Mouse (Mus musculus) stomach, embryonic 16.5 days (tissue): ENCODE measurements around the gene Ints7. TPM values are rescaled to one million over a fixed set of nuclear protein-coding genes. Genes with fewer than 3 reads are reported as not detected.

Experiments
- ATAC-seq: fragments of 200-750 bp; cut with Nextera tagmentation; 2 replicates; pipeline ENCODE4 v1.8.0; 2017; ENCODE audit warnings: moderate number of reproducible peaks, moderate TSS enrichment; ENCODE audit not compliant: insufficient read depth, low FRiP score
- H3K27ac ChIP-seq: fragments of 300-500 bp; sonication (generic); 2 replicates; pipeline ENCODE4 v1.5.1; 2014; ENCODE audit warnings: low read length
- H3K27me3 ChIP-seq: fragments of 300-500 bp; sonication (generic); 2 replicates; pipeline ENCODE4 v1.6.1; 2014; ENCODE audit warnings: low read length, control low read depth, mixed read lengths; ENCODE audit not compliant: control insufficient read depth, insufficient read depth
- H3K36me3 ChIP-seq: fragments of 300-500 bp; sonication (generic); 2 replicates; pipeline ENCODE4 v1.6.1; 2014; ENCODE audit warnings: low read length; ENCODE audit not compliant: control insufficient read depth, insufficient read depth
- H3K4me1 ChIP-seq: fragments of 300-500 bp; sonication (generic); 2 replicates; pipeline ENCODE4 v1.6.1; 2014; ENCODE audit warnings: low read length, control low read depth, mixed read lengths; ENCODE audit not compliant: control insufficient read depth, insufficient read depth
- H3K4me2 ChIP-seq: fragments of 300-500 bp; sonication (generic); 2 replicates; pipeline ENCODE4 v1.6.1; 2014; ENCODE audit warnings: low read depth, low read length, mixed read lengths
- H3K4me3 ChIP-seq: fragments of 300-500 bp; sonication (generic); replicated peaks from 2 replicates; pipeline ENCODE4 v1.5.1; 2014; ENCODE audit warnings: mild to moderate bottlenecking, low read length
- H3K9ac ChIP-seq: fragments of 300-500 bp; sonication (generic); 2 replicates; pipeline ENCODE4 v1.6.1; 2014; ENCODE audit warnings: low read length
- H3K9me3 ChIP-seq: fragments of 300-500 bp; sonication (generic); replicated peaks from 2 replicates; pipeline ENCODE4 v1.6.1; 2016; ENCODE audit warnings: low read length, control low read depth; ENCODE audit not compliant: control insufficient read depth
- WGBS: fragments of 180-500 bp; shearing (Covaris S2); extraction: QIAGEN DNeasy Blood & Tissue Kit; methylation state at CpG from one replicate; pipeline ENCODE4 v1.1.7; 2014; 5-methylcytosine and 5-hydroxymethylcytosine counted together
- polyA plus RNA-seq: library from polyadenylated mRNA; unstranded; fragments of >200 nt; fragmentation: Nextera tagmentation; extraction: Ambion mirVana; gene quantifications from 2 replicates; pipeline ENCODE4 v1.2.1, GENCODE M21; 2015

Ints7 gene
- polyA plus RNA-seq, 1 experiment from 2014 or later: 46.1 TPM

GRCm38 (mm10) chr1:191659441-191659840 is 84.0 kb downstream of the Ints7 start:
- H3K36me3 ChIP-seq: no peaks in the 10 kb centered on the region
- H3K9me3 ChIP-seq: no peaks in the 10 kb centered on the region
- 71% methylated on average over 3 of the region's 3 CpGs for WGBS
- no peak overlapping the region for H3K9ac ChIP-seq
- H3K4me3 ChIP-seq: no peak overlapping the region
- ATAC-seq: no peak
- H3K27ac ChIP-seq: no peak overlapping the region
- no peak overlapping the region for H3K4me2 ChIP-seq
- H3K4me1 ChIP-seq: peaks cover 24% of the 10 kb centered on the region
- no peaks in the 10 kb centered on the region for H3K27me3 ChIP-seq

GRCm38 (mm10) chr1:191661019-191661796 is 85.8 kb downstream of the Ints7 start:
- Histone ChIP-seq H3K4me1 (peaks cover 24% of the 10 kb centered on the region), H3K9me3 (no peaks in the 10 kb centered on the region), H3K27me3 (no peaks in the 10 kb centered on the region), H3K27ac (no peak overlapping the region), H3K4me2 (no peak overlapping the region), H3K9ac (no peak overlapping the region), H3K4me3 (no peak overlapping the region), H3K36me3 (no peaks in the 10 kb centered on the region)
- no peak for ATAC-seq
- WGBS: 50% methylated on average over 8 of the region's 8 CpGs

GRCm38 (mm10) chr1:191662178-191662898 is 86.9 kb downstream of the Ints7 start:
- Histone ChIP-seq H3K4me3 (no peak overlapping the region), H3K4me2 (no peak overlapping the region), H3K36me3 (no peaks in the 10 kb centered on the region), H3K9me3 (no peaks in the 10 kb centered on the region), H3K27me3 (no peaks in the 10 kb centered on the region), H3K4me1 (peaks cover 24% of the 10 kb centered on the region), H3K9ac (no peak overlapping the region), H3K27ac (peak overlapping the region; percentile 58)
- ATAC-seq: peak; percentile 78; the same call in 1 of the 2 replicates
- 25% methylated on average over 9 of the region's 9 CpGs for WGBS

- 26% methylated on average over 8 of the region's 8 CpGs for WGBS
Observed at GRCm38 (mm10) chr1:191662899-191663500, 87.6 kb downstream of the Ints7 start.

GRCm38 (mm10) chr1:191663603-191664002 is 88.2 kb downstream of the Ints7 start:
- peaks cover 24% of the 10 kb centered on the region for H3K4me1 ChIP-seq
- no peak overlapping the region for H3K9ac ChIP-seq
- H3K4me3 ChIP-seq: no peak overlapping the region
- ATAC-seq: no peak
- H3K36me3 ChIP-seq: no peaks in the 10 kb centered on the region
- 37% methylated on average over 6 of the region's 6 CpGs for WGBS
- H3K4me2 ChIP-seq: no peak overlapping the region
- H3K27me3 ChIP-seq: no peaks in the 10 kb centered on the region
- H3K27ac ChIP-seq: peak overlapping the region; percentile 58; the same call in 1 of the 2 replicates
- H3K9me3 ChIP-seq: no peaks in the 10 kb centered on the region

More at GRCm38 (mm10) chr1:191662899-191663500, 87.6 kb downstream of the Ints7 start:
- Histone ChIP-seq H3K27me3 (no peaks in the 10 kb centered on the region), H3K9me3 (no peaks in the 10 kb centered on the region), H3K9ac (no peak overlapping the region), H3K4me3 (no peak overlapping the region), H3K4me1 (peaks cover 24% of the 10 kb centered on the region), H3K36me3 (no peaks in the 10 kb centered on the region), H3K4me2 (no peak overlapping the region), H3K27ac (peak overlapping the region; percentile 58)
- ATAC-seq: no peak

GRCm38 (mm10) chr1:191666351-191666750 is 90.9 kb downstream of the Ints7 start:
- no peak overlapping the region for H3K4me3 ChIP-seq
- H3K4me1 ChIP-seq: peaks cover 22% of the 10 kb centered on the region
- 88% methylated on average over 11 of the region's 11 CpGs for WGBS
- H3K9me3 ChIP-seq: no peaks in the 10 kb centered on the region
- no peaks in the 10 kb centered on the region for H3K27me3 ChIP-seq
- H3K9ac ChIP-seq: no peak overlapping the region
- no peak overlapping the region for H3K27ac ChIP-seq
- H3K36me3 ChIP-seq: no peaks in the 10 kb centered on the region
- no peak overlapping the region for H3K4me2 ChIP-seq
- ATAC-seq: no peak

- H3K9me3 ChIP-seq: no peaks in the 10 kb centered on the region
- no peak overlapping the region for H3K4me3 ChIP-seq
- 0 out of 2 replicates have a peak overlapping the region, but pooled peaks have one; percentile 12 for H3K4me2 ChIP-seq
- no peaks in the 10 kb centered on the region for H3K27me3 ChIP-seq
- peak; percentile 92 for ATAC-seq
- H3K4me1 ChIP-seq: peaks cover 7% of the 10 kb centered on the region; the same call in 1 of the 2 replicates
- WGBS: 58% methylated on average over 9 of the region's 9 CpGs
- H3K36me3 ChIP-seq: no peaks in the 10 kb centered on the region
- no peak overlapping the region for H3K9ac ChIP-seq
- peak overlapping the region; percentile 26; the same call in 1 of the 2 replicates for H3K27ac ChIP-seq
Observed at GRCm38 (mm10) chr1:191668030-191668429, 92.6 kb downstream of the Ints7 start.
